Mouse (Mus musculus) monocyte, adult 5-6 weeks (primary cell): ENCODE data around the gene Celsr3. TPM values are rescaled to one million over a fixed set of nuclear protein-coding genes. Genes with fewer than 3 reads are reported as not detected.

Experiments
- ATAC-seq: fragments of 153-309, 156-312 bp; replicated peaks from 2 replicates; pipeline ENCODE4 v1.8.0; 2017; ENCODE audit warnings: mild to moderate bottlenecking; ENCODE audit not compliant: low TSS enrichment, insufficient number of reproducible peaks, severe bottlenecking, poor library complexity, low FRiP score
- total RNA-seq: library from RNA; stranded (forward); fragments of 200-1000, 200-491, 200-594 nt; gene quantifications from 3 replicates; pipeline ENCODE4 v1.2.3, GENCODE M21; 2017

The Celsr3 gene
- total RNA-seq: 0.48 to 2.7 TPM (median 0.68 TPM) in 3 replicates

GRCm38 (mm10) chr9:108825820-108826699, at the start of gene Celsr3:
Gene Celsr3 (plus strand): TSS chr9:108826320.
- no peak for ATAC-seq

GRCm38 (mm10) chr9:108776614-108777013, 49.5 kb upstream of the Celsr3 start:
- no peak for ATAC-seq

- no peak for ATAC-seq
These were observed 48.8 kb upstream of the Celsr3 start for GRCm38 (mm10) chr9:108777276-108777675.

GRCm38 (mm10) chr9:108780959-108781358, 45.2 kb upstream of the Celsr3 start:
- ATAC-seq: no peak

- no peak for ATAC-seq
These were observed 44.2 kb upstream of the Celsr3 start for GRCm38 (mm10) chr9:108781891-108782290.

GRCm38 (mm10) chr9:108782836-108783547, 43.1 kb upstream of the Celsr3 start:
- ATAC-seq: peak; percentile 6; the same call in 1 of the 2 replicates

GRCm38 (mm10) chr9:108783548-108784463, 42.3 kb upstream of the Celsr3 start, which contains the start of gene Ip6k2:
Gene Ip6k2 (plus strand): TSS chr9:108783796.
- ATAC-seq: peak; percentile 93

- ATAC-seq: no peak
These were observed 40.7 kb upstream of the Celsr3 start for GRCm38 (mm10) chr9:108785416-108785815.

GRCm38 (mm10) chr9:108786494-108786893, 39.6 kb upstream of the Celsr3 start:
- no peak for ATAC-seq

- ATAC-seq: no peak
These were observed 39.0 kb upstream of the Celsr3 start for GRCm38 (mm10) chr9:108787080-108787479.

GRCm38 (mm10) chr9:108788713-108789112, 37.4 kb upstream of the Celsr3 start:
- no peak for ATAC-seq

- ATAC-seq: no peak
These were observed 33.8 kb upstream of the Celsr3 start for GRCm38 (mm10) chr9:108792307-108792706.

- ATAC-seq: no peak
These were observed 33.4 kb upstream of the Celsr3 start for GRCm38 (mm10) chr9:108792730-108793129.

GRCm38 (mm10) chr9:108795281-108795680, 30.8 kb upstream of the Celsr3 start:
- no peak for ATAC-seq

GRCm38 (mm10) chr9:108795762-108796161, 30.4 kb upstream of the Celsr3 start:
- no peak for ATAC-seq

- no peak for ATAC-seq
These were observed 29.7 kb upstream of the Celsr3 start for GRCm38 (mm10) chr9:108796351-108796981.

GRCm38 (mm10) chr9:108797477-108797876, 28.6 kb upstream of the Celsr3 start:
- no peak for ATAC-seq

GRCm38 (mm10) chr9:108798508-108799075, 27.5 kb upstream of the Celsr3 start:
- ATAC-seq: no peak
